Mouse (Mus musculus) left cerebral cortex, postnatal 25 days (tissue): ENCODE measurements around the gene Rft1. TPM values are rescaled to one million over a fixed set of nuclear protein-coding genes. Genes with fewer than 3 reads are reported as not detected.
A peak's percentile ranks its signal among the peaks of the same experiment; 100 is the strongest.
"Not testable (repeated sequence)": the region's sequence is repeated elsewhere in the genome, so short reads cannot be mapped to it uniquely, and the experiment has no call there.

Experiments used
- DNase-seq, 2 experiments: peaks; one replicate each; pipeline ENCODE4 v3.0.0; 2022; ENCODE audit warnings: low spot score in 2 of 2, mixed read lengths in 1 of 2
- intact Hi-C: fragments of 180-260 bp; cut with DNase I; formaldehyde crosslinking; loops from one replicate; pipeline ENCODE4 v1.15.1; 2025
- total RNA-seq, 2 experiments: library from RNA; stranded (reverse); gene quantifications; 2 replicates each; pipeline ENCODE4 v1.2.3; 2021

Rft1 gene
- total RNA-seq, 2 experiments from 2014 or later = 11.4 to 12.4 TPM

DNA sequence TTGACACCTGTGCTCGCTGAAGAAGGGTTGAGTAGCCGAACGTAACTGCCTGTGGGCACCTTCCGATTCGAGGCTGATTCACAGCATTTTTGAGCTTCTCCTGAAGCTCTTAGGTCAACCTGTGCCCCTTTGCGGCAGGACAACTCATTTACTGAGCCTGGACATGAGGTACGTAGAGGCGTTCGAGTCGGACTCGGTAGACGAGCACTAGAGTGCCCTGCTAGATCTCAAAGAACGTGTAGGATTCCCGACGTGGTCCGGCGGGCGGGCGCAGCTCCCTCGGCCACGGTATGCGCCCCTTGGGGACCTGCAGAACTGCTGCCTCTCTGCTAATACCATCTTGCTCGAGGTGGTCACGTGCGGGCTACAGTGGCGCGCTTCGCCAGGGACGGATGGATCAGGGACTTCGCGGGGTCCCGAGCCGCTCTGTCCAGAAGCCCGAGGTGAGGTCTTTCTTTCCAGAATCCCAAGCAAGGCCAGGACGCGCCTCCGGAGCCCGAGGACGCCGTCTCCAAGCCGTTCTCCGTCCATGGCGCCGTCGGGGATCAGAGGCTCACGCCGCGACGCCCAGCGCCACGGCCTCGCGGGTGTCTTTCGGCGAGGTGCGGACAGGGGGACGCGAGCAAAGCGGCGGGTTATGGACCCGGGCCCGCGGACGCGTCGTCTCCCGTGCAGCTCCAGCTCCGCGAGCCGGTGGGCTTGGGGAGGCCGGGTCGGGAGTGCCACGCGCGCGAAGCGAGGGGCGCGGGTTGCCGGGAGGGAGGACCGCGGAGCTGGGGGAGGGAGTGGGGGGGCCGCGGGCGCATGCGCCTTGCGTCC, 60.8 kb downstream of the Rft1 start, which contains the start of gene Sfmbt1:
Sfmbt1 (plus strand) TSS at position 51 of the 819 bp plus-strand sequence.
- DNase-seq = peak in 1 of 2 experiments; percentile 22
- intact Hi-C loops = no loop called here

DNA sequence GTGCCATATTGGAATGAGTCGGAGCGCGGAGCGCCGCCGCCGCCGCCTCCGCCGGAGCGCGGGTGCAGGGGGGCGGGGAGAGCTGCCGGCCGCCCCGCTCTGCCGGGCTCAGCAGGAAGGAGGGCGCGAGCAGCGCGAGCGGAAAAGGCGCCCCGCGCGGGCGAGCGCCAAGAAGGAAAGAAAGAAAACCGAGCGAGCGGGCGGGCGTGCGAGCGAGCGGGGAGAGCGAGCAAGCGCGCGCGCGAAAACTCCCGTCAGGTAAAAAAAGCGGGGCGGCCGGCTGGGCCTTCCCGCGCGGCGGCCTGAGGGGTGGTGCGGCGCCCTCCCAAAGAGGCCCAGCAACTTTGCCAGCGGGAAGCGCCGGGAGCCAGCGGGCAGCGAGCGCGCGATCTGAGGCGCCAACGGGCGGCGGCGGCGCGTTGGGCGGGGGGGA, 61.5 kb downstream of the Rft1 start:
- intact Hi-C loops = no loop called here
- peak; percentile 79 to 82 for DNase-seq

DNA sequence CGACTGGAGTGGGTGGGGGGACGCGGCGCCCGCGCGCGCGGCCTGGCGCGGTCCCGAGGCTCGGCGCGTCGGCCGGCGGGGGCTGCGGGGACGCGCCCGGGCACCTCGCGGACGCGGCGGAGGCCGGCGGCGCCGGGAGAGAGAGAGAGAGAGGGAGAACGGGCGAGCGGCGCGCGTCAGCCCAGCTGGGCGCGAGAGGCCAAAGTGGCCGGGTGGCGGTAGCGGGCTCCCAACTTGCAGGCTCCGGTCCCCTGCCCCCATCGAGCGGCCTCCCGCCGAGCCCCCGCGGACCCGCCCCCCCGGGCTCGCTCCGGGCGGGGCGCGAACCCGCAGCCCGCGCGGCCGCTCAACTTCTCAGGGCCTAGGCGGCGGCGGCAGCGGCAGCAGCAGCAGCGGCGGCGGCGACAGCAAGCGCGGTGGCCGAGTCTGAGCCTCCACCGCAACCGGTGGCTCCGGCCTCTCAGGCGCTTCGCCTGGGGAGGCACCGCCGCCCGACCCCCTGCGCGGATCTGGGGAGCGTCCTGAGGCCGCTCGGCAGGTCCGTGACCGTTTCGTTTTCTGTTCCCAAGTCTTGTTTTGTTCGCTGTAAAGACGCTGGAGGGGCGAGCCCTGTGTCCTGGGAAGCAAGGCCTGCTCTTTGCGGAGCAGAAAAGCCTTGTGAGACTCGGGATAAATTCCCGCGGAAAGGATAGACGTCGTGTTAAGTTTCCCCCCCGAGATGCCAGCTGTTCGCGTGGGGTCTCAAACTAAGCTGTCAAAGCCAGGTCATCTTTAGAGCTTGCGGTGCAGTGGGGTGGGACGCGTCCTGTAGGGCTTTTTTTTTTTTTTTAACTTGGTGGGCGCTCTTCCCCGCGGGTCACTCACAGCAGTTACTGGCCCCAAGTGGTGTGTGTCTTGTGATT, 62.1 kb downstream of the Rft1 start:
- peak in 1 of 2 experiments; percentile 62 for DNase-seq
- intact Hi-C loops = no loop called here

DNA sequence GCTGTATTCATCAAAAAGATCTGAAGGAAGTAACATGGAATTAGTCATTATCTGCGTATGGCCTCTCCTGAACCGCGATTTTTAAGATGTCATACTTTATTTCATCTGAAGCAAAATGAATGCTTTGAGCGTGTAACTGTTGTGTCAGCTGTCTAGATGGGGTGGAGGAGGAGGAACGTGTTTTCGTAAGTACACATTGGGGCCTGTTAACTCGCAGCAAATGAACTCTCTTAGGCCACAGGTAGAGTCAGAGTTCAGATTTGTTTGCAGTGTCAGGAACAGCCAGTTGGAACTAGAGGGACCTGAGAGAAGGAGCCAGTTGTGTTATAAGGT, 62.8 kb downstream of the Rft1 start:
- intact Hi-C loops = no loop called here
- DNase-seq = peak; percentile 6 to 20

DNA sequence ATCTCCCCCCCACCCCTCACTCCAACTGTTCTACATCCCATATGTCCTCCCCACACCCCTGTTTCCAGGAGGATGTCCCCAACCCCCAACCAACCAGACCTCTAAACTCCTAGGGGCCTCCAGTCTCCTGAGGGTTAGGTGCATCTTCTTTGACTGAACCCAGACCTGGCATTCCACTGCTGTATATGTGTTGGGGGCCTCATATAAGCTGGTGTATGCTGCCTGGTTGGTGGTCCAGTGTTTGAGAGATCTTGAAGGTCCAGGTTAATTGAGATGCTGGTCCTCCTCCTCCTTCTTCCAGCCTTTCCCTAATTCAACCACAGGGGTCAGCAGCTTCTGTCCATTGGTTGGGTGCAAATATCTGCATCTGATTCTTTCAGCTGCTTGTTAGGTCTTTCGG, 64.5 kb downstream of the Rft1 start:
- DNase-seq, intact Hi-C loops: not testable (repeated sequence)

DNA sequence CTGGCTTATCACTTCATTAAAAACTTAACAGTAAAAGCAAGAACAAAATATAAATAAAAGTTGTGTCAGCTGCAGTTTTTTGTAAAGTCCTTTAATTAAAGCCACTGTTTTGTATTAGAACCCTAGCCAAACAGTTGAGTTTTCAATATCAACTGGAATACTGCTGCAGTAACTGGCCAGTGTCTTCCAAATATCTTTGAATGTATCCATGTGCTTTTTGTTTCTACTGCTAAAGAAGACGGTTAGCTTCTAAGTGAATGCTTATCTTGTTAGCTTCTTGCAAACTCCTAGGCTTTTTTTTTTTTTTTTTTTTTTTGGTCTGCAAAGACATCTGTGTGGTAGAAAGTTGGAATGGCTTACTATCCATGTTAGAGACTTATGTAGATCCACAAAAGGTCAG, 65.4 kb downstream of the Rft1 start:
- no peak for DNase-seq
- intact Hi-C loops = no loop called here

DNA sequence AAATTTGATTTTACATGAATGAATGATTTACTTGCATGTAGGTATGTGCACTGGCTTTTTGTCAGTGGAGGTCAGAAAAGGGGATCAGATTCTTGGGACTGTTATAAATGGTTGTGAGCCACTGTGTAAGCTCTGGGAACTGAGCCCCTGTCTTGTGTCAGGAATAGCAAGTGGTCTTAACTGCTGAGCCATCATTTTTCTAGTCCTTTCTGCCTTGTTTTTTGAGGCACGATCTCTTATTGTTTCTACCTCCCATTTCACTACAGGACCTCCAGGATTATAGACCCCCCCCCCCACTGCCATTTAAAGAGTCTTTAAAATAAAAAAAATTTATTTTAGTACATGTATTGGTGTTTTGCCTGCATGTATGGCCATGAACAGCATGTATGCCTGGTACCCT, 67.7 kb downstream of the Rft1 start:
- intact Hi-C loops = no loop called here
- DNase-seq = no peak

DNA sequence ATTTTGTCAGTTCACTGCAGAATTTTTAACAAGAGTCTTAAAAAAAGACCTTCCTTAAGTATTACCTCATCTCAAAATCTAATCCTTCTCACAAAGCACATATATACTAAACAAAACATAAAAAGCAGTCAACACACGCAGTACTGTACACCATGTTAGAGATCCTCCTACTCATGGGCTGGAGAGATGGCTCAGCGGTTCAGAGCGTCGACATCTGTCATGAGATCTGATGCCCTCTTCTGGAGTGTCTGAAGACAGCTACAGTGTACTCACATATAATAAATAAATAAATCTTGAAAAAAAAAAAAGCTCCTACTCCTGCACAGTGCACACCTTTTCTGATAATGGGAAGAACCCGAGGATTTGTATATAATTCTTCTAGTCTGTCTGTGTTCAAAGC, 68.2 kb downstream of the Rft1 start:
- DNase-seq = no peak
- intact Hi-C loops = no loop called here

DNA sequence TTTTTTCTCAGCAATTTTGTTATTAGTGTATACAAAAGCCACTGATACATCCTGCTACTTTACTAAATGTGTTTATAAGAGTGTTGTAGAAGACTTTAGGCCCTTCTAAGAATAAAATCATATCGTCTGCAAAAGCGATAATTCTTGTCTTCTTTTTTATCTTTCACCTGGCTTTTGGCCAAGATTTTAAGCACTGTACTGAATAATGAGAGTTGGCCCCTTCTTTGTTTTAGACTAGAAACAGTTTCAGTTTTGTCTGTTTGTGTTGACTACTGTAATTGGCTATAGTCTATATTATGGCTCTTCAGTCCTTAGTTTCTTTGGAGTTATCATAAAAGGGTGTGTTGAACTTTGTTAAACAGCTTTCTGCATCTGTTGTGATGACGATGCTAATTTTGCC, 77.7 kb downstream of the Rft1 start:
- no peak for DNase-seq
- intact Hi-C loops = no loop called here

DNA sequence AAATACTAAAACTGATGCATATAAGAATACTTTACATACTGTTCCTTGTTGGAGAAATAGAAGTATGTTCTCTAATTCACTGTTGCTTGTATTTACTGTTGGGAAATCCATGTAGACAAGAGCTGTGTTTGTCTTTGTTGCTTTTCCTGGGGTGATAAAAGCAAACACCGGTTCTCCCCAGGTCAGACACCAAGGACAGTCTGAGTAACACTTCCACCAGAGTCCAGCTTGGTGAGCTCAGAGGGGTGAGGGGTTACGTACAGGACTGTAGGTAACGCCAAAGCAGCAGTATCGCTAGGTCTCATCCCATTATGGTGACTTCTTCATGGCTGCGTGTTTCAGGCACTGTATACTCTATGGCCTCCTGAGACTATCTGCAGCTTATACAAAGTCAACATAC, 80.5 kb downstream of the Rft1 start:
- DNase-seq = no peak
- intact Hi-C loops = no loop called here

DNA sequence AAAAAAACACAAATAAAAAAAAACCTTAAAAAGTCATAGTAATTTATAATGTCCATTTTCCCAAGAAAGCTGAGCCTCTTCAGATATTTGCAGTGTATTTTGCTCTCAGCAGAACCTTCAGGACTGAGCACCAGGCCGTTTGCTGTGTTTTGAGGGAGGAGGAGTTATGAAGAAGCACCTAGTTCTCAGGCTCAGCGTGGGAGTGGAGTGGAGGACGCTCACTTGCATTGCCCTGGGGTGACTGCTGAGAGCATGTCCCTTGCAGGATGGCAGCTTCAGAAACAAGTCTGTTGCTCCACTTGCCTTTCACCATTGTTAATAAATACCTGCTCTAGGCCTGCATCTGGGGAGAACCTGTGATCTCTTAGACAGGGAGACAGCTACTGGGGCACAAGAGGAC, 81.7 kb downstream of the Rft1 start:
- intact Hi-C loops = no loop called here
- no peak for DNase-seq

DNA sequence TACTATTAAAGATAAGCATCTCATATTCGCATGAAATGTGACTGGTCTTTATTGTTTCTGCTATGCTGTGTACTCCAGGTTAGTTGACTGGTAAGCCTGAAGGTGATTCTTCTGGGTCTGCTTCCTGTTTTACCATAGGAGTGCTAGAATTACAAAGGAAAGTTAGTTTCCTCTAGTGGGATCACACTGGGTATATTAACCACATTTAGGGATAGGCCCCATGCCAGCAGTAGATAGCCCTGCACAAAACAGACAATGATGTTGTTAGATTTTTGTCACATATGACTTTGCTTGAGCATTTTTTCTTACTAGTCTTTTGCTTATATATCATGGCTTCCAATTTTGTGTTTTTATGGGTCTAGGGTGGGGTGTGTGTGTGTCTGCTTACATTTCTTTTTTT, 82.3 kb downstream of the Rft1 start:
- no peak for DNase-seq
- intact Hi-C loops = no loop called here

Other genes with a start within 250 kb of the Rft1 start
- 10 to 100 TPM; 19.5 to 21.5 TPM for gene Dcp1a, start 174.8 kb upstream of the Rft1 start, total RNA-seq
- 10 to 100 TPM; 43.1 to 59.1 TPM for gene Cacna1d, start 162.9 kb upstream of the Rft1 start, total RNA-seq
- gene Tkt, start 106.0 kb upstream of the Rft1 start, total RNA-seq = 100 to 1,000 TPM; 156 to 169 TPM
- 10 to 100 TPM; 12.4 to 15.2 TPM for gene Prkcd, start 28.1 kb upstream of the Rft1 start, total RNA-seq
- 10 to 100 TPM; 33.1 to 34.9 TPM for gene Sfmbt1, start 60.5 kb downstream of the Rft1 start, total RNA-seq
- gene Tmem110, start 171.2 kb downstream of the Rft1 start, total RNA-seq = 10 to 100 TPM; 18.7 to 21.0 TPM
- 1 to 10 TPM; 3.1 to 3.8 TPM for gene Mustn1, start 224.8 kb downstream of the Rft1 start, total RNA-seq
- under 1 TPM; 0.11 to 0.30 TPM for gene Itih4, start 232.1 kb downstream of the Rft1 start, total RNA-seq